Mouse (Mus musculus): ENCODE measurements around the gene Kctd18. TPM values are rescaled to one million over a fixed set of nuclear protein-coding genes. Genes with fewer than 3 reads are reported as not detected.
A peak's percentile ranks its signal among the peaks of the same experiment; 100 is the strongest.

Gene Kctd18
- polyA plus RNA-seq, 1 experiment from 2014 or later, result 15.7 TPM

GRCm38 (mm10) chr1:57942215-57942614 lies 76.5 kb downstream of the Kctd18 start:
- Histone ChIP-seq H3K27me3 (ENCODE audit: control insufficient read depth, insufficient read depth, low read length) (no peaks in the 10 kb centered on the region), H3K4me3 (ENCODE audit: low read depth, low read length) (no peak overlapping the region), H3K4me2 (ENCODE audit: low read depth, severe bottlenecking) (no peak overlapping the region), H3K27ac (replicated peaks; ENCODE audit: low read depth, low read length) (no peak overlapping the region), H3K9me3 (ENCODE audit: control insufficient read depth, low read length) (no peaks in the 10 kb centered on the region), H3K4me1 (ENCODE audit: control insufficient read depth, insufficient read depth, low read length) (peaks cover 12% of the 10 kb centered on the region), H3K9ac (ENCODE audit: low read length) (no peak overlapping the region), H3K36me3 (ENCODE audit: control insufficient read depth, insufficient read depth, low read length) (no peaks in the 10 kb centered on the region)
- ATAC-seq (ENCODE audit: insufficient number of reproducible peaks, low FRiP score, low TSS enrichment, low read depth) (no peak), DNase-seq (ENCODE audit: low spot score) (no peak)
- WGBS, result 85% methylated on average over 6 of the region's 6 CpGs

GRCm38 (mm10) chr1:57941734-57942133 lies 77.0 kb downstream of the Kctd18 start:
- Histone ChIP-seq H3K36me3 (ENCODE audit: control insufficient read depth, insufficient read depth, low read length) (no peaks in the 10 kb centered on the region), H3K4me3 (ENCODE audit: low read depth, low read length) (no peak overlapping the region)
- no peak for ATAC-seq (ENCODE audit: insufficient number of reproducible peaks, low FRiP score, low TSS enrichment, low read depth)

DNA sequence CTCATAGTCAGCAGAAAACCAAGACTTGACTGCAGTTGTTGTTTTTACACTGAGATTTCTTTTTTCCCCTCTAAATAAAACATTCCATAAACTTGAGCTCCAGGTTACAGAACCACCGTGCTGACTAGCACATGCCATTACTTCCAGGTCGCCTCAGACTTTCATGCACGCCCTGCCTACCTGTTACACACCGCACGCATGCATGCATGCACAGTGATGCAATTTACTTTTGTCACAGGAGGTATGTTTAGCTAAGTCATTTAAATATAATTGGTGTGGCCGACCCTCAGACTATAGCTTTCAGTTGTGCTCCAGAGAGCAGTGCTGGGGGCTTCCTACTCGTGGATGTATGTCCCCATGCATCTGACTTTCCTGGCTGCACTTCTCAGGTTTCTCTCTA lies 77.7 kb downstream of the Kctd18 start:
- ATAC-seq (ENCODE audit: insufficient number of reproducible peaks, low FRiP score, low TSS enrichment, low read depth) (no peak), DNase-seq (ENCODE audit: low spot score) (no peak)
- H3K4me2 ChIP-seq (ENCODE audit: low read depth, severe bottlenecking), result no peak overlapping the region
- H3K27me3 ChIP-seq (ENCODE audit: control insufficient read depth, insufficient read depth, low read length), result no peaks in the 10 kb centered on the region
- no peaks in the 10 kb centered on the region for H3K36me3 ChIP-seq (ENCODE audit: control insufficient read depth, insufficient read depth, low read length)
- H3K9me3 ChIP-seq (ENCODE audit: control insufficient read depth, low read length), result no peaks in the 10 kb centered on the region
- no peak overlapping the region for H3K9ac ChIP-seq (ENCODE audit: low read length)
- WGBS, result 61% methylated on average over 7 of the region's 7 CpGs
- no peak overlapping the region for H3K4me3 ChIP-seq (ENCODE audit: low read depth, low read length)
- no peak overlapping the region for H3K27ac ChIP-seq (replicated peaks; ENCODE audit: low read depth, low read length)
- peaks cover 12% of the 10 kb centered on the region for H3K4me1 ChIP-seq (ENCODE audit: control insufficient read depth, insufficient read depth, low read length)

More at GRCm38 (mm10) chr1:57941734-57942133, 77.0 kb downstream of the Kctd18 start:
- H3K27me3 ChIP-seq (ENCODE audit: control insufficient read depth, insufficient read depth, low read length), result no peaks in the 10 kb centered on the region
- no peak overlapping the region for H3K27ac ChIP-seq (replicated peaks; ENCODE audit: low read depth, low read length)
- peaks cover 12% of the 10 kb centered on the region for H3K4me1 ChIP-seq (ENCODE audit: control insufficient read depth, insufficient read depth, low read length)
- H3K9ac ChIP-seq (ENCODE audit: low read length), result no peak overlapping the region
- WGBS, result 62% methylated on average over 11 of the region's 11 CpGs
- H3K4me2 ChIP-seq (ENCODE audit: low read depth, severe bottlenecking), result no peak overlapping the region
- no peaks in the 10 kb centered on the region for H3K9me3 ChIP-seq (ENCODE audit: control insufficient read depth, low read length)
- no peak for DNase-seq (ENCODE audit: low spot score)

- no peak overlapping the region for H3K9ac ChIP-seq (ENCODE audit: low read length)
- no peaks in the 10 kb centered on the region for H3K9me3 ChIP-seq (ENCODE audit: control insufficient read depth, low read length)
- H3K27me3 ChIP-seq (ENCODE audit: control insufficient read depth, insufficient read depth, low read length), result no peaks in the 10 kb centered on the region
- no peak overlapping the region for H3K4me2 ChIP-seq (ENCODE audit: low read depth, severe bottlenecking)
- ATAC-seq (ENCODE audit: insufficient number of reproducible peaks, low FRiP score, low TSS enrichment, low read depth) (no peak), DNase-seq (ENCODE audit: low spot score) (peak; percentile 40)
- WGBS, result 27% methylated on average over 10 of the region's 10 CpGs
- no peak overlapping the region for H3K27ac ChIP-seq (replicated peaks; ENCODE audit: low read depth, low read length)
- H3K36me3 ChIP-seq (ENCODE audit: control insufficient read depth, insufficient read depth, low read length), result no peaks in the 10 kb centered on the region
- peaks cover 12% of the 10 kb centered on the region for H3K4me1 ChIP-seq (ENCODE audit: control insufficient read depth, insufficient read depth, low read length)
- H3K4me3 ChIP-seq (ENCODE audit: low read depth, low read length), result no peak overlapping the region
Observed at GRCm38 (mm10) chr1:57940691-57941090, 78.1 kb downstream of the Kctd18 start.

DNA sequence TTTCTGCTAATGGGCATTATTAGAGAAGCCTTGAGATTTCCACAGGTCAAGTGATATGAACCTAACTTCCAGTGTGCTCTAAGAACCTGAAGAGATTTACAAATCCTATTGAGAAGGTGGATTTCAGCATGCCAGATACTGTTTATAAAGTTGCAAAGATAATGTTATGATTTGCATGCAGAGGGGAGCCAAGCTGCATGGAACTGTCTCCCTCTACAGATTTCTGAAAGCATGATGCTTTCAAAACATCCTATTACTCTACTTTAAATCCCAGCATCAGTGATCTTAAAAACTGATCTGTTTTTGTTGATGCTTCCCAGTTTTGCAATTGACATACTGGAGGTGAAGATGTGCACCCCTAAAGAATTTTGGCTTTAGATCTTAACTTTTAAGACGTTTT lies 84.5 kb downstream of the Kctd18 start:
- Histone ChIP-seq H3K9me3 (ENCODE audit: control insufficient read depth, low read length) (no peaks in the 10 kb centered on the region), H3K4me1 (ENCODE audit: control insufficient read depth, insufficient read depth, low read length) (no peaks in the 10 kb centered on the region), H3K4me3 (ENCODE audit: low read depth, low read length) (no peak overlapping the region), H3K4me2 (ENCODE audit: low read depth, severe bottlenecking) (no peak overlapping the region), H3K27me3 (ENCODE audit: control insufficient read depth, insufficient read depth, low read length) (no peaks in the 10 kb centered on the region), H3K9ac (ENCODE audit: low read length) (no peak overlapping the region), H3K27ac (replicated peaks; ENCODE audit: low read depth, low read length) (no peak overlapping the region), H3K36me3 (ENCODE audit: control insufficient read depth, insufficient read depth, low read length) (no peaks in the 10 kb centered on the region)
- 68% methylated on average over 1 of the region's 1 CpGs for WGBS
- ATAC-seq (ENCODE audit: insufficient number of reproducible peaks, low FRiP score, low TSS enrichment, low read depth) (no peak), DNase-seq (ENCODE audit: low spot score) (no peak)

GRCm38 (mm10) chr1:57918567-57918966 lies 100.2 kb downstream of the Kctd18 start:
- no peak overlapping the region for H3K4me3 ChIP-seq (ENCODE audit: low read depth, low read length)
- H3K27me3 ChIP-seq (ENCODE audit: control insufficient read depth, insufficient read depth, low read length), result no peaks in the 10 kb centered on the region
- H3K4me2 ChIP-seq (ENCODE audit: low read depth, severe bottlenecking), result no peak overlapping the region
- ATAC-seq (ENCODE audit: insufficient number of reproducible peaks, low FRiP score, low TSS enrichment, low read depth), result no peak
- H3K36me3 ChIP-seq (ENCODE audit: control insufficient read depth, insufficient read depth, low read length), result no peaks in the 10 kb centered on the region
- no peak overlapping the region for H3K9ac ChIP-seq (ENCODE audit: low read length)
- DNase-seq (ENCODE audit: low spot score), result no peak
- 89% methylated on average over 4 of the region's 4 CpGs for WGBS
- H3K27ac ChIP-seq (replicated peaks; ENCODE audit: low read depth, low read length), result no peak overlapping the region
- no peaks in the 10 kb centered on the region for H3K4me1 ChIP-seq (ENCODE audit: control insufficient read depth, insufficient read depth, low read length)
- no peaks in the 10 kb centered on the region for H3K9me3 ChIP-seq (ENCODE audit: control insufficient read depth, low read length)

- 53% methylated on average over 5 of the region's 5 CpGs for WGBS
- ATAC-seq (ENCODE audit: insufficient number of reproducible peaks, low FRiP score, low TSS enrichment, low read depth), result no peak
- no peaks in the 10 kb centered on the region for H3K27me3 ChIP-seq (ENCODE audit: control insufficient read depth, insufficient read depth, low read length)
- no peak overlapping the region for H3K9ac ChIP-seq (ENCODE audit: low read length)
- H3K36me3 ChIP-seq (ENCODE audit: control insufficient read depth, insufficient read depth, low read length), result no peaks in the 10 kb centered on the region
- H3K4me2 ChIP-seq (ENCODE audit: low read depth, severe bottlenecking), result no peak overlapping the region
- no peak overlapping the region for H3K4me3 ChIP-seq (ENCODE audit: low read depth, low read length)
- no peaks in the 10 kb centered on the region for H3K9me3 ChIP-seq (ENCODE audit: control insufficient read depth, low read length)
- no peak overlapping the region for H3K27ac ChIP-seq (replicated peaks; ENCODE audit: low read depth, low read length)
- H3K4me1 ChIP-seq (ENCODE audit: control insufficient read depth, insufficient read depth, low read length), result no peaks in the 10 kb centered on the region
- no peak for DNase-seq (ENCODE audit: low spot score)
Observed at GRCm38 (mm10) chr1:57917342-57917741, 101.4 kb downstream of the Kctd18 start.

DNA sequence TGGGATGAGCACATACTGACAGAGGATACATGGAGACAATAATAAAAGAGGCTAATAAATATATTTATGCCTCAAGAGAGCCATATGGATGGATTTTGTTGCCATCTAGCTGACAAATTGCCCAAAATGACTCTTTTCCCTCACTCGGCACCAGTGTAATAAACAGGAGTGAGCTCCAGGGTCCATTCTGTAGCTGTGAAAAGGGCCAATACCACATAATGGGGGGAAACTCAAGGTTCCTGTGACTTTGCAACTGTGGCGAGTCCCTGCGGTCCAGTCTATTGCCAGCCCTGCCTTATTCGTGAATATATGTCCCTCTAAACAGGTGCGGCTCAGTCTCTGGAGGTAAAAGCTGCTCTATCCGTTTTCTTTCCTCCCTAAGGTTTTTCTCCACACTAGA lies 107.2 kb downstream of the Kctd18 start:
- no peak overlapping the region for H3K4me2 ChIP-seq (ENCODE audit: low read depth, severe bottlenecking)
- H3K9me3 ChIP-seq (ENCODE audit: control insufficient read depth, low read length), result no peaks in the 10 kb centered on the region
- H3K36me3 ChIP-seq (ENCODE audit: control insufficient read depth, insufficient read depth, low read length), result no peaks in the 10 kb centered on the region
- no peak for DNase-seq (ENCODE audit: low spot score)
- H3K9ac ChIP-seq (ENCODE audit: low read length), result no peak overlapping the region
- no peak overlapping the region for H3K27ac ChIP-seq (replicated peaks; ENCODE audit: low read depth, low read length)
- peaks cover 3% of the 10 kb centered on the region; the same call in 1 of the 2 replicates for H3K4me1 ChIP-seq (ENCODE audit: control insufficient read depth, insufficient read depth, low read length)
- WGBS, result 79% methylated on average over 6 of the region's 6 CpGs
- H3K27me3 ChIP-seq (ENCODE audit: control insufficient read depth, insufficient read depth, low read length), result no peaks in the 10 kb centered on the region
- H3K4me3 ChIP-seq (ENCODE audit: low read depth, low read length), result no peak overlapping the region
- ATAC-seq (ENCODE audit: insufficient number of reproducible peaks, low FRiP score, low TSS enrichment, low read depth), result no peak

DNA sequence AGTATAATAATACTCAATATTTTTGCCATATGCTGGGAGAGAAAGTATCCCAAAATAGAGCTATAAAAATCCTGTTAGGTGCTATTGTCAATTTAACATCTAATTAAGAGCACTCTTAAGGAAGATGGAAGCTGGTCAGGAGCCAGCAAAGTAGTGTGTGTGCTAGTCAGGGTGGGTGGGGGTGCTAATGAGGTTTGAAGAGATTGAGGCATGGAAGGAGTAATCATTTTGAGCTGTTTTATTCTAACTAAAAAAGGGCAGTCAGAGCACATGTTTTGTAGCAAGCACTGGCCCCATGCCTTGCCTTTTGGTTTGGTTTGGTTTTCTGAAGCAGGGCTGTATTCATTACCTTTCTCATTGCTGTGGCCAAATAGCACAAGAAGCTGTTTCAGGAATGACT lies 112.4 kb downstream of the Kctd18 start:
- DNase-seq (ENCODE audit: low spot score), result no peak
- Histone ChIP-seq H3K4me3 (ENCODE audit: low read depth, low read length) (no peak overlapping the region), H3K27ac (replicated peaks; ENCODE audit: low read depth, low read length) (peak overlapping the region; percentile 26; the same call in 1 of the 2 replicates), H3K4me1 (ENCODE audit: control insufficient read depth, insufficient read depth, low read length) (peaks cover 10% of the 10 kb centered on the region), H3K9ac (ENCODE audit: low read length) (no peak overlapping the region), H3K36me3 (ENCODE audit: control insufficient read depth, insufficient read depth, low read length) (no peaks in the 10 kb centered on the region), H3K4me2 (ENCODE audit: low read depth, severe bottlenecking) (no peak overlapping the region), H3K9me3 (ENCODE audit: control insufficient read depth, low read length) (no peaks in the 10 kb centered on the region), H3K27me3 (ENCODE audit: control insufficient read depth, insufficient read depth, low read length) (no peaks in the 10 kb centered on the region)
- ATAC-seq (ENCODE audit: insufficient number of reproducible peaks, low FRiP score, low TSS enrichment, low read depth), result 0 out of 2 replicates have a peak, but pooled peaks have one; percentile 17
